Mouse (Mus musculus) testis, postnatal 10 days (tissue): ENCODE data around the gene Inka2.
A peak's percentile ranks its signal among the peaks of the same experiment; 100 is the strongest.

Experiments used
- DNase-seq: peaks from one replicate; pipeline ENCODE4 v3.0.0; 2021; ENCODE audit warnings: low spot score

Inka2 gene

DNA sequence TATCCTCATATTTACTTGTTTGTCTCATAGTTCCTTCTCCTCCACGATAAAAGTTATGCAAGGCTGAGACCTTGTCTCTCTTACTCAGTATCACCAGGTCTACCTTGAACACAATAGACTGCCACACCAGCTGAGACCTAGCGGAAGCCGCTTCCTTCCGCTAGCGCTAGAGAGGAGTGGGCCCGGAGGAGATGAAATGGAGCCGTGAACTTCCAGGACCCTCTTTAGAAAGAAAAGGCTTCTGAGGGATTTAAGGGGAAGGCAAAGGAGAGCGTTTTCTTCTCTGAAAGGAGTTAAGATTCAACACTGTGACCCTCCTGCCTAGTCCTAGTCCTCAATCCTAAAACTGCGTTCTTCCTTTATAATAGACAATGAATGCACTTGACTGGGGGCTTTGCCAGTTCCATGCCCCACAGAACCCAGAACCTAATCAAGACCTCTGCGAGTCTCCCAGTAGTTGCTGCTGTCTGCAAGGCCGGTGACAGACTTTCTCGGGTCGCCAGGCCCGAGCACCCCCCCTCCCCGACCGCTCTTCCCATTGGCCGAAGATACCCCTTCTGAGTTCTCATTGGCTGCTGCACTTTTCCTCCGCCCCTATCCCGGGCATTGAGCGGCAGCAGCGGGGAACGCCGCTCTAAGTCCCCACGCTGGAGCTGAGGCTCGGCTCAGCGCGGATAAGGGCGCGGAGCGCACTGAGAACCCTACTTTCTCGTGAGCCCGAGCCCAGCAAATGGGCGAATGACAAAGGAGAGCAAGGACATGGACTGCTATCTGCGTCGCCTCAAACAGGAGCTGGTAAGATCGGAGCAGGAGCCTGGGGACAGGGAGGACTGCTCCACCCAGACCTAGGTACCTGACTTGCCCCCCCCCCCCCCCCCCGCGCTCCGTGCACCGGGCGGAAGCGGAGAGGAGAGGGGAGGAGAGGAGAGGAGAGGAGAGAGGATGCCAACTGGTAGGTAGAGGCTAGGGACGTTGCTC, at the start of gene Inka2:
Inka2 (plus strand) TSS at position 569 of the 978 bp plus-strand sequence.
- peak; percentile 76 for DNase-seq

DNA sequence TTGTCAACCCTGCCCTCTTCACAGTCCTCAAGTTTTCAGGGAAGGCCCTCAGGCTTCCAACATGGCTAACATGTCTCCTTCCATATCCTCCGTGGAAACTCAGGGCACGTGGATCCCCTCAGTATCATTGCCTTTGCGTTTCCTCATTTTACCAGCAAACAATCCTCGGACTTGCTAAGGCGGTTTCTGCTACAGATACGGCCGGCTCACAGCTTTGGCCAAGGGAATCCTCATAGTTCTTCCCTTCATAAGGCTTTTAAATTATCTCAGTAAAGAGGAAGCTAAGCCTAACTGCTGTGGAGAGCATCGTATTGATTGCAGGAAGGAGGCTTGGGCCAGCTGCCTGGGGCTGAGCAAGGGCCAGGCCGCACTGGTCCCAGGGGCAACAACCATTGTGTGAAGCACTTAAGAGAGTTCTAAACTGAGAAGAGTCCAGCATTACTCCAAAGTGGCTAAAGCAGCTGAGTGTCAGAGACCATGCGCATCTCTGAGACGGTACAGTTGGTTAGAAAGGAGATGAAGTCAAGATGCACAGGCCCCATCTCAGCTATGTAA, 49.3 kb upstream of the Inka2 start:
- no peak for DNase-seq

DNA sequence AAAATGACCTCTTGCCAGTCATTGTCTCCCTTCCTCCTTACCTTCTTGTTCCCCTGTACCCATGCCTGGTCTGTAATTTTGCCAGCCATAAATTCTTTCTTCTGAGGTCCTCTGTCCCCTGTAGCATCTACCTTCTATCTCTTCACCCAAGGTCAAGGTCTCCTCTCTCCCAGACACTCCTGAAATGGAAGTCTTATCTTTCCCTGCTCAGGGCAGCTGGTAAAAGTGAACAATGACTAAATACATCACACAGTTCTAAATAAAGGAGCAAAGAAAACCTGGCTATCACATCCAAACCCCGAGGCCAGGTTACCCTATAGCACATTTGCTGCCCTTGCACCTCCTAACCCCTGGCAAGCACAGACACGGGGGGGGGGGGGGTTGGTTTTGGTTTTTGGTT, 43.9 kb upstream of the Inka2 start:
- no peak for DNase-seq

DNA sequence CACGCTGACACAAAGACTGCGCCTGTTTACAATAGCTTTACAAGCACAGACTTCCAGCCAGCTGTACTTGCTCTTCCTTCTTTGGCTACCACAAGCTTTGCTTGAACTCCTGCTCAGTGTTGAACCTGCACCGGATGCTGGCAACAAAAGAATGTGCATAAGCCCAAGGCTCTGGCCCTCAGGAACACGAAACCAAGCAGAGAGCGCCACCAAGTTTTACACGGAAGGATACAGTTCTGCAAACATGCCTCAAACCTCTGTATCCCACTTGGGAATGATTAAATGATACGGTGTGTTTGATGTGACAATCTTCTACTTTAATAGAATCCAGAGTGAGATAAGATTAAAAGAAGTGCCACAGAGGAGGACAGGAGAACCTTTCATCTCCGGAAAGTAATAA, 41.4 kb upstream of the Inka2 start:
- no peak for DNase-seq

DNA sequence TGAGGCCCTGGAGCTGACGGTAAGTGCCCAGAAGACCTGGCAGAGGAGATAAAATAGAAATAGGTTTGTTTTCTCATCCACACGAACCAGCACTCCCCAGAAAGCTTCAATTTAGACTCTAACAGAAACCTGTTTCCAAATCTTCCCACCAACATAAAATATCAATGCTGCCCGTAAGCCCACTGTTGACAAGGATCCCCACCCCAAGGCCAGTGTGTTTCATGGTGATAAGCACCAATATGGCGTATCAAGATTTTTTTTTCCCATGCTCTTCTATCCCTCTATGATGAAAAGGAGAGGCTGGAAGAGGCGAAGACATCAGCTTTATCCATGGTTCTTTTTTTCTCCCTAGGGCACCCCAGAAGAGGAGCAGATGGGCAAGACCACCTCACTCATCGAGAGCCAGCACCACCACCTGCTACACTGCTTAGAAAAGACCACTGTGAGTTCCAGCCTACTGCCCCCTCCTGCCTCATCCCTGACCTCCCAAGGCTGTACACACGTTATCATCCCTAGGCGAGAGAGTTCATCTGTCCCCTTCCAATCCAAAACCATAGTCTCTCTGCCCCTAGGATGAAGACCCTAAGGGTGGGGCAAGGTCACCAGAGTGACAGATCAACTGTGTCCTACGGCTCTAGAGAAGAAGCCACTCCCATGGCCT, 39.2 kb upstream of the Inka2 start:
- no peak for DNase-seq

DNA sequence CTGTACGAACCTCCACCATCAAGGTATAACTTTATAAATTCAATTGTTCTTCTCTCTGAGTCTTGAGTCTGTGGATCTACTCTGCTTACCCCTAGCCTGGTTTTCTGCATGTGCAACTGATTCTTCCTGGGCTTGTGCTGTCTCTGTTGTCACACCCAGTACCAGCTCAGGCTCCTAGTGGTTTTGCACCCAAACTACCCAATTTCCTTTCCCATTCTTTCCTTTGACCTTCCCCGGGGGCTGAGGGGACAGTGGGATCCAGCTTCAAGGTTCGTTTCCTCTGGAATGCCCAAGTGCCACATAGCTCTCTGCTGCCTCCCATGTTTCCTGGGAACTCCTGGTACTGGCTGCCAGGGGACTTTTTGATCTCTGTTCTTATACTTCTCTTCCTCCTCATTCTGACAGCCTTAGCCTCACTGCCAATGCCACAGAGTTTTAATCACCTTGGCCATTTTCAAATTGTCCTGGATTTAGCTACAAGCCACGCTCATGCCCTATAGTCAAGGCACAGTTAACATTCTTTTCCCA, 37.3 kb upstream of the Inka2 start:
- no peak for DNase-seq

DNA sequence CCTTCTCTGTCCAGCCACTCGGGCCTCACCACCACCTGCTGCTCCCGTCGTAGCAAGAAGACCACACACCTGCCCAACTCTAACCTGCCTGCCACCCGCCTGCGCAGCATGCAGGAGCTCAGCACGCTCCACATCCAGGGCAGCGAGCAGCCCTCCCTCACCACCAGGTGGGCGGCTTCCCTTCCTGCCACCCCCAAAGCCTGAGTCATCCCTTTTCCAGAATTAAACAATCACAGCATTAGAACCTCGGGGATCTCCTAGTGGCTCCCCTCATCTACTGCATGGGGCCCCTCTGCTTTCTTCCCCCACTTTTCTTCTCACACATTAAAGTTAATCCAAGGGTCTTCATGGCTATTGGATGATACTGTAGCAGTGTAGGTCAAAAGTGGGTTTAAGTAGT, 36.2 kb upstream of the Inka2 start:
- no peak for DNase-seq

DNA sequence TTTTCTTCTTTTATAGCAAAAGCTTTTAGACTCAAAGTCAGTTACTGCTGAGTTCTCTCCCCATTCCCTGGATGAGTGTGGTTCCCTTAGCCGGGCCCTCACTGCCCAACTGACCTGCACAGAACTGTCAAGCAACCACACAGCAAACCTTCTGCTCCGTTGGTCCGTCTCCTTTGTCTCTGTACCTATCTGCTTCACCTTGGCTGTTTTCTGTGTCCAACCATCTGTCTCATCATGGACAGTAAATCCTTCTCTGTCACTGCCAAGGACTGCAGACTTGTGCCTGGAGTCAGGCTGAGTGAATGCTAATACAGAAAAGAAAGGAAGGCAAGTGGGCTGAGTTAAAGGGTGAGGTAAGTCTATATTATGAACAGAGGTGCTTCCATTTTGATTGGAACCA, 34.6 kb upstream of the Inka2 start:
- no peak for DNase-seq

DNA sequence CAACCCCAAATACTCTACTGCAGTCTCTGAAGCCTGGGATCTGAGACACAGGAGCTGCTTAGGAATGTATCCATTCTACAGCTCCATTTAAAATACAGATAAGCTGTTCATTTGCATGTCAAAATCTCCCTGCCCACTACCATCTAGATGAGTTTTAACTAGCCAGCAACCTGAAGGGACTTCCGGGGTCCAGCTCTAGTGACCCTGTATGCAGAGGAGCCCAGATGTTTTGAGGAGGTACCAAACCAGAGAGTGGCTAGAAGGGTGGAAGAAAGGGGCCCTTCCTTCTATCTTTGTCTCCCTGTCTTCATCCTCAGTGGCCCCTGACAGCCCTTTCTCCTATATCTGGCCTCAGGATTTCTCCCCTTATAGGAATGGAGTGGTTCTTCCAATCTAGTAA, 33.6 kb upstream of the Inka2 start:
- DNase-seq = no peak

DNA sequence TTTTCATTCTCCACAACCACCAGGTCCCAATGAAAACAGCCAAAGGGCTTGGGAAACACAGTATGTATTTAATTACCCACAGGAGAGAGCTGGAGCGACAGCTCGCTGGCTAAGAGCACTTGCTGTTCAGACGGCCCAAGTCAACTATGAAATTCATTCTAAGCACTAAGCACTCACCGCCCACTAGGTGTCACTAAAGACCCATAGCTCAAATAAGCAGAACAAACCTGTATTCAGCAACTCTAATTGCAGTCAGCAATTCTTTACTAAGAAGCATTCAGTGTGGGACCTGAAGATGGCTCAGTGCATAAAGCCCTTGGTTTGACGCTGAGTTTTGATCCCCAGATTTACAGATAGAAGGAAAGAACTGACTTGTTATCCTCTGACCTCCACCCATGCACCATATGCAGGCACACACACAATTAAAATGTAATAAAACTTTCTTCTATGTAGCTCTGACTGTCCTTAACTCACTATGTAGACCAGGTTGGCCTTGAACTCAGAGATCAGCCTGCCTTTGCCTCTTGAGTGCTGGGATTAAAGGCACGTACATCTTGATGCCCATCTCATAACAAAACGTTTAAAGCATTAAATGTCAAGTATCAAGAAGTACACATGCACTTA, 29.7 kb upstream of the Inka2 start:
- peak; percentile 56 for DNase-seq

DNA sequence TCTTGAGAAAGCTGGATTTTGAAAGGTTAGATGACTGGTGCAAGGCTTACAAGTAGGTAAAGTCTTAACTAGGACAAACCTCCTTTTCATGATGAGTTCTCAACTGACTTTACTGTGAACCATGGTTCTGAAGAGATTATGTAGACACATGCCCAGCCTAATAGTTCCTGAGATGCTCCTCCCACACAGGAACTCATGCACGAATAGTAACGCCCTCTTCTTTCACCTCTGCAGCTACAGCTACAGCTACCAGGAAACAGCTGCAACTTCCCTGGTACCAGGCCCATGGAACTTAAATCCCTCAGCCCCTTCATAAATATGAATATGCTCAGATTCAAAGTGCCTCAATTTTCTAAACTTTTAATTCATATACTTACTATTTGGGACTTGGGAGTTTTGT, 28.5 kb upstream of the Inka2 start:
- no peak for DNase-seq

DNA sequence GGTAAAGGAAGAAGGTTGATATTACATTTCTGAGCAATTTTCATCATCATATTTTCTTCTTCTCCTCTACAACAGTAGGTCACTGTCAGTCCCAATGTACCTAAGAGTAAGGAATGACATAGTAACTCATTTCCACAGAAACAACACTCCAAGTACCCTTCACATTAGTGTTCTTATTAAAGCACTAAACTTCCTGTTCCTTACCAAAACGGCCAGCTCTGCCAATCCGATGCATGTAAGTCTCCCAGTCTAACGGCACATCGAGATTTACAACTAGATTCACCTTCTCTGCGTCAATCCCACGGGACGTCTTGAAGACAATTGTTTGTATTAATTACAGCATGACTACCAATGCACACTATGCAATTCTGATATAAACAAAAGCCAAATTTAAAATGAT, 24.1 kb upstream of the Inka2 start:
- no peak for DNase-seq

DNA sequence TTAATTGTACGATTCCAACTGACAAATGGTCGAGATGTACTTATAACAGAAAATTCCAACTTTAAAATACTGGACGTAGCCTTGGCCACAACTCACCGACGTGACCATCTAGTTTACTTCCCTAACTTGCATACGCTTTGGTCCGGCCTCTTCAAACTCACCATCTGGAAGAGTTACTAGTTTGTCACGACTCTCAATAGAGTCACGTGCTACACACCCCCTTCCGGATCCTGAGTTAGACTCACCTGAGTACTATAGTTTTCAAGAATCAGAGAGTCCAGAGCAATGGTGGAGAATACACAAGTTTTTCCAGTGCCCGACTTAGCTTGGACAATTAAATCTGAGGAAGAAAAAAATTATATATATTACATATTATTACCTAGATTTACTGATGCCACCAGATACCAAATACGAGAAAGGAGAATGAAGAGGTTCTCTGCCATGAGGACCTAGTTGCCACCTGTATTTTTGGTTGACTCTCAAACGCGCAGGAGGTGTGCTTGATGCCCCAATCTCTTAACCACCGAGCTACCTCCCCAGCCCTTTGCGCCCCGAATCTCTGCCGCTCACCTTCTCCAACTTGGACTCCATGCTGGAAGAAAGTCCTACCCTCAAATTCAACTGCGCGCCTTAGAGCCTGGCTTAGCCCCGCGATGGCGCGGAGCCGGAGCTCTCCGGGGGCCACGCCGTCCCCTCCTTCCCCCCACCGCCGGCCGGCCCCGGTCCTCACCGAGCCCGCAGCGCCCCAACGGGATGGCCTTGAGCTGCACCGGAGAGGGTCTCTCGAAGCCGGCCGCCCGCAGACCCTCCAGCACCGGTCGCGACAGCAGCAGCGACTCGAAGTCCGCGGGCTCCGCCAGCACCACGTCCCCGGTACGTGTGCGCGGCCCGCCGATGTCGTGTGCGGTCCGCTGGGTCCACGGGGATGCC, 17.7 kb upstream of the Inka2 start:
- DNase-seq = no peak

DNA sequence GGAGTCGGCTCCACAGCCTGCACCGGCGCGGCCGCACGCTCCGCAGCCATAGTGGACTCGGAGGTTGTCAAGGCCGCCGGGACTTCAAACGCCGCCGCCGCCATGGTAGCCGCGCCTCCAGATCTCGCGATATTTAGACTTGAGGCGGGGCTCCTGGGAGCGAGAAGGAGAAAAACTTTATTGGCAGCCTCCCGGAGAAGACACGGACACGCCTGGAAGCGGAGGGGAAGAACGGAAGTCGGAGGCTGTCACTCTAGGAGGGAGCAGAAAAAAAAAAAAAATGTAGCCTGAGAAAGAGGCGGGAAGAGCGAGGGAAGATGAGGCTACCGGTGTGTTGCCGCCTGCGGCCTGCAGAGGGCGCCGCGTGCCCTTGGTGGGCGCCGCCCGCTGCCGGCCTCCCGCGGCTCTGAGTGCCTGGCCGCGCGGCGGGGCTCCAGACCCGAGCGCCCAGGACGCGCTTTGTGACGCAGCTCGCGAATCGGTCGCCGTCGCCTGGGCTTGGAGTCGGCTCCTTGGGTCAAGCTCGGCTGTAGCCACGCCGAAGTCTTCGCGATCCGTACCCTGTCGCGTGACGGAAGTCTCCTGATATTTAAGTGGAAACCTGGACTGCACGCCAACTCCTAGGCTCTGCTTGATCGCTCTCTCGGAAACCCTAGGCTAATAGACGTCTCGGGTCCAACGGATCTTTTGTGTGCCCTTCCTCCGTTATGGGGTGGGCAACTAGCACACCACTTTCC, 16.9 kb upstream of the Inka2 start, which contains the start of gene Ddx20:
Ddx20 (minus strand) TSS at position 251 of the 737 bp plus-strand sequence.
- DNase-seq = peak; percentile 95

DNA sequence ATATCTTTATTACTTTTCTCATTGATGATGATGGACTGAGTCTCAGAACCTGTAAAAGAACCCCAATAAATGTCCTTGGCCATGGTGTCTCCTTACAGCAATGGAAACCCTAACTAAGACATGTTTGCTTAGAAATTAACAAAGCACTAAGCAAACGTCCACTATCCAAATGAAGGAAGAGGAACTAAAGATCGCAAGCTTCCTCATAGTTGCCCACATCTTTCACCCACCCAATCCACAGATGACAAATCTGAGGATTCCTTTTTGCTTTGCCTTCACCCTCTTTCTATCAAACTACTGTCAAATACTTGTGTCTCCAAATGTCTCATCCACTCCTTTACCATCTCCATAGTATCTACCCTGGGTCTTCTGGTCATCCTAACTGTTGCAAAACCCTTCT, 15.9 kb upstream of the Inka2 start:
- DNase-seq = no peak

DNA sequence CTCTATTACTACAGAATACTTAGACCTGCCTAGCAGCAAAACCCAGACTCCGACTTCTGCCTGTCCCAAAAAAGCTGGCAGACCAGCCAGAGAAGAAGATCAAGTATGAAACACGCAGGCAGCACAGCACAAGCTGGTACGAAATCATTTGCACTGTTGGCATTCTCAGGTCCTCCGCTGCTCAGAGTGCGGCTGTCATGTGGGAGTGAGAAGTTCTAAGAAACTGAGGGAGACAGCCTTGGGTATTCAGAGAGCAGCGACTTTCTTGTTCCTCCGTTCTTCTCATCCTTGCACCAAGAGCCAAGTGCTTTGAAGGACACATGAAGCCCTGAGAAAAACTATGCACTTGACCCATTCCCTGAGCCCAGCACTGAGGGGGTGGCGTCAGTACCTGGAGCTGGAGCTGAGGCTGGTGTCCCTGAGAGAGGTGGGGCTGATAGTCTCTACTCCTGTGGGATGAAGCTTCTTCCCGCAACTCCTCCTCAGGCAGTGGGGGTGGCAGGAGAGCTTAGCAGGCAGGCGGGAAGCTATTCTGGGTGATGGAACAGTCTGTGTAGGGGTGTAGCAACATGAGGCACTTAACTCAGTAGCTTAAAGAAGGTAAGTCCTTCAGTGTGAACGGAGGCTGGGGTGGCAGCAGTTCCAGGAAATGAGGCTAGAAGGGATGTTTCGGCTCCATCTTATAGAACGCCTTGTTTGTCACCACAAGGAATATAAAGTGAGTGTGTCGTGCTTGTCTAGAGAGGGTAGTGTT, 10.9 kb upstream of the Inka2 start:
- no peak for DNase-seq

DNA sequence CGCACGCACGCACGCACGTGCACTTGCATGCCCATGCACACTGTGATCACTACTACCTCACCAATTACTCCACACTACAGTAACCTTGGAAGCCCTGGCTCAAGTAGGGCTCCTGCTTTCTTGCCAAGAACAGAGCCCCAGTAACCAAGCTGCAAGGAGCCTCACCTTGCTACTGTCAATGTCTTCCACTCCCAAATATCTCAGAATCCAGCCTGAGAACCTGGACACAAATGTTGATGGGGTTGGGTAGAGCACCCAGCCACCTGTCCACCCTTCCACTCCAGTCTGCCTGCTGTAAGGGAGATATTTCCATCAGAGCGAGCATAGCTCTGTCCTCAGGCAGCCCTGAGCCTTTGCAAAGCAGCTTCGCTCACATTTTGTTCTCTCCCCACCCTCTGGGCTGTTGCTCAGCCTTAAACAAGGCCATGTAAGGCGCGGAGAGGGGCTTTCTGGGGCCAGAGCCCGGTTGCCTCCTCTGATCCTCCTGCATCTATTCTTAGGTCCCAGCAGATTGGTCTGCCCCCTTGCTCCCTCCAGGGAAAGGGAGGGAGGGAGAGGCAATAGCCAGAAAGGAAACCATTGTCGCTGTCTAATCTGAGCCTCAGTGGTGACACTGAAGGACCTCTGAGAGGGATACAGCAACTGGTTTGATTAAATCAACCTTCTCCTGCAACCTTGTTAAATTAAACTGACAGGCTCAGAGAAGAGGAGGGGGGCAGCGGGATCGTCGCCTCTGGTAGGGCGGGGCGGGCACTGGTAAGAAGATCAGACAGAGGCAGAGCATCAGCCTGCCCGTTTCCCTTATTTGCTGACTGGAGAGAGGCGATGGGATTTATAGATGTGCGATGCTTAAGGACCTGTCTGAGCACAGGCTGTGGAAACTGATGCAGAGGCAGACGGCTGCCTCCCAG, 8.7 kb upstream of the Inka2 start:
- no peak for DNase-seq

DNA sequence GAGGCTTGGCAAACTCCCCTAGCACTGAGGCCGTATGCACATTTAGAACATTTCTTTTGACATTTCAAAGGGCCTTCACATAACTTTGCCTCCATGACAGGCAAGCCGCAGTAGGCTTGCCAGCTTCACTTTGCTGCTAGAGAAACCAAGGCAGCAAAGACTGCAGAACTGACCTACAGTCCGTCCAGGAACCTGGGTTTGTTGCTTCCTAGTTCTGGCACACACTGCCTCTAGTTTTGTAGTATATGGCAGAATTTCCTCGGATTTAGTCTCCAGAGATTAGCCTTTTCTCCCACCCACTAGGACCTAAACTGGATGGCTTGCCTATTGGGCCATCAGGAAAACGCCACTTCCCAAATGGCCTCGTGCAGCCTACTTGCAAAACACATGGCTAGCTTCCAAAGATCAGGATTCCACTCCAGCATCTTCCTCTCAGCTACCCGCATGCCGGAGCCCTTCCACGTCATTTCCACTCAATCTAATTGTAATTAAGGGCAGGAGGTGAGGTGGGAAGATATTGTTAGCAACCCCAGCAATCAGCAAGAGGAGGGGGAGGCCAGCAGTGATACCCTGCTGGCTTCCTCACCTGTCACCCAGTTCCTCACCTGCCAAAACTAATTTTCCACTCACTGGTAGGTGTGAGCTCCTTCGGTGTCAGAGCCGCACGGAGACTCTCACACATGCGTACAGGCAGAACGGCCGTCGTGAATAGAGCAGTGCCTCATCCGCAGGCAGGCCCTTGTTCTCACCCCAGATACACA, 7.8 kb upstream of the Inka2 start:
- DNase-seq = no peak
